Mouse (Mus musculus): ENCODE results near the gene Olfr1015. TPM values are rescaled to one million over a fixed set of nuclear protein-coding genes. Genes with fewer than 3 reads are reported as not detected.

Gene Olfr1015
- not detected in 2 replicates for polyA plus RNA-seq (2012; rRNA removed)

GRCm38 (mm10) chr2:85781717-85782116 lies at the start of gene Olfr1015:
Gene Olfr1015 (plus strand): TSS chr2:85782017.
- no peaks in the 10 kb centered on the region for H3K27me3 ChIP-seq (ENCODE audit: control insufficient read depth, insufficient read depth, low read length)
- TF ChIP-seq POLR2A (IDR thresholded peaks at IDR 0.05; ENCODE audit: control insufficient read depth, low read depth, low read length) (no peak), CTCF (IDR thresholded peaks at IDR 0.05; ENCODE audit: control insufficient read depth, insufficient read depth, insufficient replicate concordance, low read depth, low read length) (no peak)
- no peak within 1 kb of the TSS for H3K27ac ChIP-seq (ENCODE audit: control insufficient read depth, insufficient read depth, low read depth, low read length)
- H3K4me3 ChIP-seq (ENCODE audit: control insufficient read depth, low read depth, low read length), result no peak within 1 kb of the TSS
- H3K36me3 ChIP-seq (ENCODE audit: control insufficient read depth, insufficient read depth, low read length), result no peaks in the 10 kb centered on the region
- no peaks in the 10 kb centered on the region for H3K4me1 ChIP-seq (ENCODE audit: control insufficient read depth, insufficient read depth, low read length)

GRCm38 (mm10) chr2:85753822-85754221 lies 28.0 kb upstream of the Olfr1015 start:
- TF ChIP-seq CTCF (IDR thresholded peaks at IDR 0.05; ENCODE audit: control insufficient read depth, insufficient read depth, insufficient replicate concordance, low read depth, low read length) (no peak), POLR2A (IDR thresholded peaks at IDR 0.05; ENCODE audit: control insufficient read depth, low read depth, low read length) (no peak)
- no peak overlapping the region for H3K27ac ChIP-seq (ENCODE audit: control insufficient read depth, insufficient read depth, low read depth, low read length)
- no peaks in the 10 kb centered on the region for H3K4me1 ChIP-seq (ENCODE audit: control insufficient read depth, insufficient read depth, low read length)
- no peaks in the 10 kb centered on the region for H3K36me3 ChIP-seq (ENCODE audit: control insufficient read depth, insufficient read depth, low read length)
- no peaks in the 10 kb centered on the region for H3K27me3 ChIP-seq (ENCODE audit: control insufficient read depth, insufficient read depth, low read length)
- H3K4me3 ChIP-seq (ENCODE audit: control insufficient read depth, low read depth, low read length), result no peak overlapping the region

GRCm38 (mm10) chr2:85762666-85763065 lies 19.2 kb upstream of the Olfr1015 start, which contains the start of gene Olfr1012:
Gene Olfr1012 (minus strand): TSS chr2:85762766.
- H3K4me3 ChIP-seq (ENCODE audit: control insufficient read depth, low read depth, low read length), result no peak within 1 kb of the TSS

GRCm38 (mm10) chr2:85766798-85767197 lies 15.0 kb upstream of the Olfr1015 start, which contains the start of gene Olfr1013:
Gene Olfr1013 (plus strand): TSS chr2:85767098.
- H3K27ac ChIP-seq (ENCODE audit: control insufficient read depth, insufficient read depth, low read depth, low read length), result no peak within 1 kb of the TSS
- no peaks in the 10 kb centered on the region for H3K27me3 ChIP-seq (ENCODE audit: control insufficient read depth, insufficient read depth, low read length)
- TF ChIP-seq CTCF (IDR thresholded peaks at IDR 0.05; ENCODE audit: control insufficient read depth, insufficient read depth, insufficient replicate concordance, low read depth, low read length), result no peak
- TF ChIP-seq POLR2A (IDR thresholded peaks at IDR 0.05; ENCODE audit: control insufficient read depth, low read depth, low read length), result no peak
- H3K36me3 ChIP-seq (ENCODE audit: control insufficient read depth, insufficient read depth, low read length), result no peaks in the 10 kb centered on the region
- H3K4me1 ChIP-seq (ENCODE audit: control insufficient read depth, insufficient read depth, low read length), result no peaks in the 10 kb centered on the region
- no peak within 1 kb of the TSS for H3K4me3 ChIP-seq (ENCODE audit: control insufficient read depth, low read depth, low read length)

More at GRCm38 (mm10) chr2:85762666-85763065, 19.2 kb upstream of the Olfr1015 start, which contains the start of gene Olfr1012:
- no peak within 1 kb of the TSS for H3K27ac ChIP-seq (ENCODE audit: control insufficient read depth, insufficient read depth, low read depth, low read length)
- TF ChIP-seq CTCF (IDR thresholded peaks at IDR 0.05; ENCODE audit: control insufficient read depth, insufficient read depth, insufficient replicate concordance, low read depth, low read length) (no peak), POLR2A (IDR thresholded peaks at IDR 0.05; ENCODE audit: control insufficient read depth, low read depth, low read length) (no peak)
- H3K36me3 ChIP-seq (ENCODE audit: control insufficient read depth, insufficient read depth, low read length), result no peaks in the 10 kb centered on the region
- no peaks in the 10 kb centered on the region for H3K27me3 ChIP-seq (ENCODE audit: control insufficient read depth, insufficient read depth, low read length)
- no peaks in the 10 kb centered on the region for H3K4me1 ChIP-seq (ENCODE audit: control insufficient read depth, insufficient read depth, low read length)

GRCm38 (mm10) chr2:85772413-85772812 lies 9.4 kb upstream of the Olfr1015 start, which contains the start of gene Olfr1014:
Gene Olfr1014 (plus strand): TSS chr2:85772713.
- Histone ChIP-seq H3K4me1 (ENCODE audit: control insufficient read depth, insufficient read depth, low read length) (no peaks in the 10 kb centered on the region), H3K36me3 (ENCODE audit: control insufficient read depth, insufficient read depth, low read length) (no peaks in the 10 kb centered on the region), H3K4me3 (ENCODE audit: control insufficient read depth, low read depth, low read length) (no peak within 1 kb of the TSS), H3K27ac (ENCODE audit: control insufficient read depth, insufficient read depth, low read depth, low read length) (no peak within 1 kb of the TSS), H3K27me3 (ENCODE audit: control insufficient read depth, insufficient read depth, low read length) (no peaks in the 10 kb centered on the region)
- TF ChIP-seq POLR2A (IDR thresholded peaks at IDR 0.05; ENCODE audit: control insufficient read depth, low read depth, low read length), result no peak
- no peak for TF ChIP-seq CTCF (IDR thresholded peaks at IDR 0.05; ENCODE audit: control insufficient read depth, insufficient read depth, insufficient replicate concordance, low read depth, low read length)

GRCm38 (mm10) chr2:85792331-85792730 lies 10.5 kb downstream of the Olfr1015 start:
- no peak for TF ChIP-seq CTCF (IDR thresholded peaks at IDR 0.05; ENCODE audit: control insufficient read depth, insufficient read depth, insufficient replicate concordance, low read depth, low read length)
- no peak for TF ChIP-seq POLR2A (IDR thresholded peaks at IDR 0.05; ENCODE audit: control insufficient read depth, low read depth, low read length)
- Histone ChIP-seq H3K36me3 (ENCODE audit: control insufficient read depth, insufficient read depth, low read length) (no peaks in the 10 kb centered on the region), H3K4me3 (ENCODE audit: control insufficient read depth, low read depth, low read length) (no peak overlapping the region), H3K27me3 (ENCODE audit: control insufficient read depth, insufficient read depth, low read length) (no peaks in the 10 kb centered on the region), H3K27ac (ENCODE audit: control insufficient read depth, insufficient read depth, low read depth, low read length) (no peak overlapping the region), H3K4me1 (ENCODE audit: control insufficient read depth, insufficient read depth, low read length) (no peaks in the 10 kb centered on the region)

GRCm38 (mm10) chr2:85802444-85802843 lies 20.6 kb downstream of the Olfr1015 start, which contains the start of gene Olfr1016:
Gene Olfr1016 (minus strand): TSS chr2:85802544.
- Histone ChIP-seq H3K27ac (ENCODE audit: control insufficient read depth, insufficient read depth, low read depth, low read length) (no peak within 1 kb of the TSS), H3K36me3 (ENCODE audit: control insufficient read depth, insufficient read depth, low read length) (no peaks in the 10 kb centered on the region), H3K4me1 (ENCODE audit: control insufficient read depth, insufficient read depth, low read length) (no peaks in the 10 kb centered on the region), H3K4me3 (ENCODE audit: control insufficient read depth, low read depth, low read length) (no peak within 1 kb of the TSS), H3K27me3 (ENCODE audit: control insufficient read depth, insufficient read depth, low read length) (no peaks in the 10 kb centered on the region)
- TF ChIP-seq POLR2A (IDR thresholded peaks at IDR 0.05; ENCODE audit: control insufficient read depth, low read depth, low read length) (no peak), CTCF (IDR thresholded peaks at IDR 0.05; ENCODE audit: control insufficient read depth, insufficient read depth, insufficient replicate concordance, low read depth, low read length) (no peak)
